Mouse (Mus musculus): ENCODE measurements around the gene Plppr1.

- no peak for TF ChIP-seq POLR2A (IDR thresholded peaks at IDR 0.05; ENCODE audit: control insufficient read depth in 1 of 2, insufficient read depth in 1 of 2, low read depth in 1 of 2, low read length in 2 of 2, poor library complexity in 1 of 2)
- no peak for TF ChIP-seq MEF2A (IDR thresholded peaks at IDR 0.05; ENCODE audit: extremely low read depth, insufficient replicate concordance, low read depth, low read length, poor library complexity, severe bottlenecking)
- no peak for TF ChIP-seq CTCF (IDR thresholded peaks at IDR 0.05 in 2 of 3, conservative IDR thresholded peaks at IDR 0.05 in 1 of 3; ENCODE audit: control insufficient read depth in 1 of 3, insufficient read depth in 1 of 3, low read depth in 2 of 3, low read length in 3 of 3, poor library complexity in 1 of 3, severe bottlenecking in 1 of 3)
- TF ChIP-seq E2F4 (IDR thresholded peaks at IDR 0.05; ENCODE audit: borderline replicate concordance, low read depth, low read length): no peak
- no peak for TF ChIP-seq TBP (IDR thresholded peaks at IDR 0.05; ENCODE audit: low read depth, low read length)
- TF ChIP-seq TCF12 (IDR thresholded peaks at IDR 0.05; ENCODE audit: low read depth, low read length): no peak
- TF ChIP-seq RCOR1 (IDR thresholded peaks at IDR 0.05; ENCODE audit: low read depth, low read length): no peak
- TF ChIP-seq ZC3H11A (IDR thresholded peaks at IDR 0.05; ENCODE audit: low read depth, low read length): no peak
- no peak for TF ChIP-seq TAL1 (IDR thresholded peaks at IDR 0.05; ENCODE audit: low read length)
- no peak for TF ChIP-seq CHD2 (IDR thresholded peaks at IDR 0.05; ENCODE audit: low read length)
- no peak for TF ChIP-seq NELFE (IDR thresholded peaks at IDR 0.05; ENCODE audit: low read depth, low read length)
- no peak for TF ChIP-seq EP300 (IDR thresholded peaks at IDR 0.05; ENCODE audit: low read depth in 1 of 2, low read length in 2 of 2)
Observed at GRCm38 (mm10) chr4:49278515-49278914, 219.4 kb downstream of the Plppr1 start.

All from MEL (cell line).